Mouse (Mus musculus) MEL-GATA-1-ER (cell line): Measurements from ENCODE around the gene Gnb1l.

Experiments
- DNase-seq: peaks from one replicate; pipeline ENCODE4 v3.0.0-alpha.2; 2012; ENCODE audit warnings: low read depth; ENCODE audit errors: extremely low read depth

Gene Gnb1l

DNA sequence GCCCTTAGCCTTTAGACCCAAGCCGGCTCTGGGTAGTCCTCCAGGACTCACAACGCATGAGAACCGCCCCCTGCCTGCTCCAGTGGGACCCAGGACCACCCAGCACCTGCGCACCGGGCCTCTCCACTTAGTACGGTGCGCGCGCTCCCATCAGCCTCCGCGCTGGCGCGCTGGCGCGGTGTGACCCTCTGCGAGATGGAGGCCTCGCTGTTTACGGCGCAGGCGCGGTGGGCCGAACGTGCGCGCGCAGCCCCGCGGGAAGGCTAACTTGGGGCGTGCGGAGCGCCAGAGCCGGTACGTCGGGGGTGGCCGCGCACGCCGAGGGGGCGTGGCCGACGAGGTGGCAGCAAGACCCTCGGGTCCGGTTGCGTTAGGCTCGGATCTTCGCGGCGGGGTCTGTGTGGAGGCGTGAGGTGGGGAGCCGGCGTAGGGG is at the start of gene Gnb1l, which contains the start of gene Rtl10:
Gene Gnb1l, plus strand, starts transcription at position 156 of the 433 bp plus-strand sequence.
Gene Rtl10, plus strand, starts transcription at position 344 of the 433 bp plus-strand sequence.
- DNase-seq, result peak; percentile 74

GRCm38 (mm10) chr16:18449005-18449404 is 49.5 kb upstream of the Gnb1l start:
- no peak for DNase-seq

- DNase-seq, result no peak
These were observed 46.9 kb upstream of the Gnb1l start for GRCm38 (mm10) chr16:18451486-18452181.

DNA sequence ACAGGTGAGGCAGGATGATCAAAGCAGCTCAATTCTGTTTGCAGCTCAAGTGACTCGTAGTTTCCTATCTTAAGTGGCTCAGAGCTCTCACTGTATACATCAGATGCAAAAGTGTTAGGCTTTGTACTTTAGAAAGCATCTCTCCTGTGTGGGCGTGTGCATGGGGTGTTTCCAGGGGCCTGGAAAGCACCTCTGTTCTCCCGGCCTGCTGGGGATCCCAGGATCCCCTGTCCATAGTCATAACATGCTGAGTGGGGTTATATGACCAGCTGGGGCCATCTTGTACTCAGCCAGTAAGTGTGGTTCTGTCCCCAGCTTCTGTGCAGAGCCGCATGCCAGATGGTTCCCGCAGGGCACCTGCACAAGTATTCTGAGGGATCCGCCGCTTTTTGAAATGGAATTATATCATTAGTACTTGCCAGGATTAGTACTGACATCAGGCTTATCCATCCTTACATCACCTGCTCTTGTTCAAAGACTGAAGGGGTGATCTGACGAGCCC is 46.1 kb upstream of the Gnb1l start:
- no peak for DNase-seq

GRCm38 (mm10) chr16:18453846-18454245 is 44.7 kb upstream of the Gnb1l start:
- DNase-seq, result no peak

DNA sequence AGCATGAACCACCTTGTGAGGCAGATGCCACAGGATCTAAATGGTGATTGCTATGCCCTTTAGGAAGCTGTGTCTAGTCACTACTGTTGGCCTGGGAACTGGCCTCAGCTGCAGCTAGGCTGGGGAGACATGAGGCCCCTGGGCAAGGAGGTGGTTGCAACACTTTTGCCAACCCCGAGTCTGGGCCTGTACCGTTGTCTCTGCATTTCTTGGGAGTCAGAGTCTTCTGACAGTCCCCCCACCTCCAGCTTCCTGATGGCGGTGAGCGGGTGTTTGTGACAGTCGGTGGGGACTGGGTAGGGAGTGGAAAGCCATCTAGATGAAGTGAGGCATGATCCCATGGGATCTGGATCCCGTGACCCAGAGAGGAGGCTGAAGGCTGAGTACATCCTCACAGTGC is 43.1 kb upstream of the Gnb1l start:
- no peak for DNase-seq

DNA sequence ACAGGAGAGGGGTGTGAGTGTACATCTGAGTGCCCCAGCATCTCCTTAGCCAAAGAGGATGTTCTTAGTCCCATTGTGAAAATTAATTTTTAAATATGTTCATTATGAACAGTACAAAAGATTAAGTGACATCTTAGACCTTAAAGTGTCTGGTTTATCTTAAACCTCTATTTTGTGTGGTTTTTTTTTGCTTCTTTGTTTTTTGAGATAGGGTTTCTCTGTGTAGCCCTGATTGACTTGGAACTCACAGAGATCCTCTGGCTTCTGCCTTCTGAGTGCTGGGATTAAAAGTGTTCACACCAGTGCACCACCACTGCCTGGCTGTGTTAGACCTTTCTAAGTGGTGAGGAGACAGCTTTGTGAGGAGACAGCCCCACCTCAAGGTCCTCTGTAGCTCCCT is 39.9 kb upstream of the Gnb1l start:
- DNase-seq, result no peak

GRCm38 (mm10) chr16:18459335-18459954 is 39.1 kb upstream of the Gnb1l start:
- DNase-seq, result no peak

DNA sequence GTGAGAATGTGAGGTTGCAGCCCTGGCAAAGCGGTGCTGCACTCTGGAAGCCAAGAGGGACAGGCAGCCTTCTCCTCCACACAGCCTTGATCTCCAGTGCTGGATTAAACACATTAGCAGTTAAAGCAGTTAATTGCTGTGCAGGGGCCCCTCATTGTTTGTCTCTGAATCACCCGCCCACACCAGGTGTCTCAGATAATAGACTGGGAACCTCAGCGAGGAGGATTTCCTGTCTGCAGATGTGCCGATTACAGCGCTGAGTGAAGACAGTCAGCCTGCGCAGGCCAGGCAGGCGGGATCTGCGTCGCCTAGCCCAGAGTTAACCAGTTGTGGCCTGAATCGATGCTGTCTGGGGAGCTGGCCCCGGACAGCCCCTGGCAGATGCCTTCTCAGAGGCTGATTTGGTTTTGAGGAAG is 38.5 kb upstream of the Gnb1l start:
- DNase-seq, result peak; percentile 88

GRCm38 (mm10) chr16:18460826-18461225 is 37.7 kb upstream of the Gnb1l start:
- no peak for DNase-seq

DNA sequence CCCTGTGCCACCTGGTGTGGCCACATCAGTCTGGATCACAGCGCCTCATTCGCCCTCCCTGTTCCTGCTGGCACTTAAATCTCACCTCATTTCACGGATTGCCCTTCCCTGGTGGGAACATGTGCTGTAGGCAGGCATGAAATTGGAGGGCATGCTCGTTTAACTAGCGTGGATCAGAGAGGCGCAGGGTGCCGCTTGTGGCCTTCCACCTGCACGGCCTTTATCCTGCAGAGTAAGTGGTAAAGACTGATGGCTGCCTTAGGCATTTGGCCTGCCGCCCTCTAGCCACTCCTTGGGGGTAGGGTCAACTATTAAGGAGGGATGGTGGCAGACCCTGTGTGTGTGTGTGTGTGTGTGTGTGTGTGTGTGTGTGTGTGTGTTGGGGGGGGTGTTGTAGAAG is 36.5 kb upstream of the Gnb1l start:
- DNase-seq, result no peak

GRCm38 (mm10) chr16:18462598-18462997 is 35.9 kb upstream of the Gnb1l start:
- DNase-seq, result no peak

DNA sequence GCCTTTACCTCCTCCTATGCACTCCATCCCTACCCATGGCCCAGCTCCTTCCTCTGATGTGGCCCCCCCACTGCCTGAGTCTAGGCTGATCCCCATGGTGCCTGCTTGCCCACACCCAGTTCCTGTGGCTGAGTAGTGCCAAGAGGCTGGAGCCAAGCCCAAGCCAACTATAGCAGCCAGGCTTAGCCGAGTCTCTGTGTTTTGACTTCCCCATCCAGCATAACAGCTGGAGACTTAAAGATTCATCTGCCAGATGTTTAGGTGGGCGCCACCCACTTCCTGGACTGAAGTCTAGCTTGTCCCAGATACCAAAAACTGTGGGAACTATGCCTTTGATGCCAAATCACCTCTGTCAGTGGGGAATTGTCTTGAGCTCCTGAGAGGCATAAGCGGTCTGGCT is 34.2 kb upstream of the Gnb1l start:
- no peak for DNase-seq

- no peak for DNase-seq
These were observed 27.7 kb upstream of the Gnb1l start for GRCm38 (mm10) chr16:18470829-18471228.

- no peak for DNase-seq
These were observed 27.0 kb upstream of the Gnb1l start for GRCm38 (mm10) chr16:18471381-18471955.

- DNase-seq, result no peak
These were observed 26.5 kb upstream of the Gnb1l start for GRCm38 (mm10) chr16:18471976-18472375.

DNA sequence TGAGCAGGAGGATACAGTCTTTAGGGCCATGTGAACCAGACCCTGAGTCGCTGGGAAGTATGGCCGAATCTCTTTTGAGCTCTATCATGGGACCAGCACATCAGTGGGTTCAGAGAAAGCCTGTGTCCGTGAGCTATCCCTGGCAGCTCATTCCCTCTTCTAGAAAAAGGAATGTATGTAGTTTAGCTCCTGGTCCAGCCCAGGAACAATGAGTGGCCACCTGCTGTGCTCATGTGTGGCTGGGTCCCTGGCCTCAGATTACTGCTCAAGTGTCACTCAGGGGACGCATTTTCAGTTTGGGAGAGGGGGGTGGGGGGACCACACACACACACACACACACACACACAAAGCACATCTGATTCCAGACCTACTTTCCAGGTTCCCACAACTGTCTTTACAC is 26.1 kb upstream of the Gnb1l start:
- no peak for DNase-seq

GRCm38 (mm10) chr16:18472976-18473375 is 25.5 kb upstream of the Gnb1l start:
- no peak for DNase-seq

DNA sequence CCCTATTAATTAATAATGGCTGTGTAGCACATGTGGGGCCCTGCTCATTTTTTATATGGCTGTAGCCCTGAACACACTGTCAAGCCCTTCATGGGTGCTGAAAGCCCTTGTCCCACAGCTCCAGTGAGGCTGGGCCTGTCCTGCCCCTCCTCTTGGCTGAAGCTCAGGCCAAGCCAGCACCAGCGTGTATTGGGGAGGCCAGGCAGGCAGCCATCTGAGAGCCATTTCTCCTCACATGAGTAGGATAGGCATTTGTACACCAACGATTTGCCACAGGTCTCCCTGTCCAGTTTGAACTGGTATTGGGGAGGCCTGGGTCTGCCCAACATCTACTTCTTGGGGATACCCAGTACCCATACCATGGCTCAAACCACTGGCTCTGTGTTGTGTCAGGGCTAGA is 24.5 kb upstream of the Gnb1l start:
- no peak for DNase-seq

DNA sequence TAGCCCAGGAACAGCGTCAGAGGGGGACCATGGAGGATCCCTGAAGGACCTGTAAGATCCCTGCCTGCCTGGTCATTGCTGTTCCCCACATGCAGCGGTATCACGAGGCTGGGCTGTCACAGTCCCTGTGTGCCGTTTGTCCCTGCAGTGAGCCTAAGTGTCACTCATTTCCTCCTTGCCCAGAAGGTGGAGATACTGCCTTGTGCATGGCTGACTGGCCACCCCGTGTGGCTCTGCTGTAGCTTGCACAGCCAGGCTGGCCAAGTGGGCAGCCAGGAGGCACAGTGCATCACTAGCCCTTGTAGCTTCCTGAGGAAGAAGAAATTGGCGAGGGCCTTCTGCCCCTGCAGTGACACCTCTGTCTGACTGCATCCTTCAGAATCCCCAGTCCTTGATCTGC is 20.5 kb upstream of the Gnb1l start:
- DNase-seq, result no peak

DNA sequence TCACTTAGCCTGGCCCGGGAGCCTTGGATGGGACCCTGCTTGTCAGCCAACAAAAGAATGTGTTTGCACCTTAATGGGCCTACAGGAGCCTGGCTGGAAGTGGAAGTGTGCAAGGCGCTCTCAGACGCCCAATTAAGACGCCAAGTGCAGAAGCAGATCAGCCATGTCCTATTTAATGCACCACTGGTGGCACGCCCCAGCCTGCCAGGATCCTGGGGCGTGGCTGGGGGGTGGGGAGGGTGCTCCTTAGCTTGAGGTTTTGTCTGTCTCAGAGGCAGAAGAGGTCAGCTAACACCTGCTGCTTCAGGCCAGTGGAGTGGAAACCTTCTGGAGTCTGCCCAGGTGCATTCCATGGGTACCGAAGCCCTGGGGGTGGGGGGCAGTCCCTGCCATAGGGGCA is 18.8 kb upstream of the Gnb1l start:
- DNase-seq, result no peak

- DNase-seq, result no peak
These were observed 17.5 kb upstream of the Gnb1l start for GRCm38 (mm10) chr16:18480933-18481485.
